Mouse (Mus musculus) frontal cortex, postnatal 25 days (tissue): ENCODE measurements around the gene Samd13.

Experiments
- DNase-seq, 2 experiments: peaks; one replicate each; pipeline ENCODE4 v3.0.0; 2022; ENCODE audit warnings: low spot score in 2 of 2

The Samd13 gene

DNA sequence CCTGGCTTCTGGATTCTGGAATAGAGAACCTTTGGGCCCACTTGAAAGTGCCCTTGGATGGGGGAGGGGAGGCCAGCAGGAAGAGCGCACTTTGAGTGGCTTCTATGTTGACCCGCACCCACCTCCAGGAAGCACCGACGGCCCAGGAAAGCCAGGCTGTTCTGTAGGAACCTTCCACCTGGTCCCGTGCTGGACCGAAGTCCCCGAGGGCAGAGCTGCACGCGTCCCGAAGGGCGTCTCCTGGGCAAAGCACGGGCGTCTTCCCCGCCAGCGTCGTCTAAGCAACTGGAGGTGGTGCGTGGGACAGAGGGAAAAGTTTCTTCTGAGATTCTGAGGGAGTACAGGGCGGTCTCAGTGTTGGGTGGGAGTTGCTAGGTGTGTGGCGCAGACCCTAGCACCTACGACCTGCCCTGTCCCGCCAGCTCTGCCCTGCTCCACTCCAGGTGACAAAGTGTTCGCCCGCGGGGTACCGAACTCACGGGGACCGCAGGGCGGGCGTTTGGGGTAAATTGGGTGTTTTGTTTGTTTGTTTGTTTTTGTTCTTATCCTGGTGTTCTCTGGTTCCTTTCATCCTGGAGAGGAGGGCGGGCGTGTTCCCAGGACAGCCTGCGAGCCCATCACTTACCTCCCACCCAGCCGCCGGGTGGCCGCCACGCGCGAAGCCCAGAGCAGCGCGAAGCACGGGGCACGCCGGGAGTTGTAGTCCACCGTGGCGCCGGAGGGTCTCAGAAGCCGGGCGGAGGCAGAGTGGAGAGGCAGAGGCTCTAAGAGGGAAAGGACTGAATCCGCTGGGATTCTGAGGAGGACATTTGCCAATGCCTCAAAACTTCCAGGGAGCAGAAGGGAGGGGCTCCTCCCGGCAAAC, at the start of gene Samd13:
Samd13 (minus strand) TSS at position 782 of the 865 bp plus-strand sequence.
- DNase-seq, result peak in 1 of 2 experiments; percentile 47

- no peak for DNase-seq
Observed at GRCm38 (mm10) chr3:146731499-146731898, 46.1 kb upstream of the Samd13 start.

DNA sequence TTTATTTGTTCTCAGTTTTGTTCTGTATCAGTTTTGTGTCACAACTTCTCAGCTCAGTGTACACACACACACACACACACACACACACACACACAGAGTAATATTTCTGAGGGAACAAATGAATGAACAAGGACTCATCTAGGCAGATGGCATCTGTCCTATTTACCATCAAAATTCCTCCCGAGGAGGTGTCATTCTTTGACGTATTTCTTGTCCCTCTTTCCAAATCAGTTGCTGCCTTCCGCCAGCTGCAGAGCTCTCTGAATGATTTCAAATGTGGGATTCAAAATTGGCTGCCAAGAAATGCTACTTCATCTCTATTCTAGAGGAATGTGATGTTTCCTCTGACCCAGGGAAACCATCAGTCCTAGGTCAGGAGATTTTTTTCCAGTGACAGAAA, 37.6 kb upstream of the Samd13 start:
- no peak for DNase-seq

DNA sequence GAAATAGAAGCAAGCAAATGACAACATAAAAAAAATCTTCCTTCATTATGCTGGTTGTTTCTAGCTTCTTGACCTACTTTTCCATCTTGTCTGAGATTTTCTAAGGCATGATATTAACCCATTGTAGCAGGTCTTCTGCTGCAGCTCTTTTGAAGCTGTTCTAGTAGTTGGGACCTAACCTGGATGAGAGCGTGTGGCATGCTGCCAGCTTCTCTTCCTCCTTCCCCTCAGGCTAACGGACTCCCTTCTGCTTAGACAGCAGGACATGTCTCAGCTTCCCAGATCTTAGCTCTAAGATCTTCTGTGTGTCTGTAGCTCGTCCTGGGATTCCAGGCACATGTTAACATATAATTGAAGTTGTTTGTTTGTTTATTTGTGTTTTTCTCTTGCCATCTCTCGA, 34.3 kb upstream of the Samd13 start:
- no peak for DNase-seq

DNA sequence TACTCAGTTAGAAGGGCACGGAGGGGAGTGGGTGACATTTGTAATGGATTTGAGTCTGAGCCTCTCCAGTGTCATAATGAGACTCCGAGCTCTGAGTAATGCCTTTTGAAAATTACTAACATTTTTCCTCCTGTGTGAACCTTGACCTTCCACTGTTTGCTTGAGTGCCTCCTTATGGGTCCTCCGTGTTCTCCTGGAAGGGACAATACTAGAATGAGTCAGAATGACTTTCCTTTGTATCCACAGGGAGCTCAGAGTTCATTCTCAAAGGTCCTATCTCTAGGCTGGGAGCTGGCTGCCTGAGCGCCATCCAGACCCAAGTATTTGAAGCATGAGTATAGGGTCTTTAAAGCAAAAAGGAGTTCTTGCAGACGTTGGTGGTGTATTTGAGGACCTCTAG, 32.9 kb upstream of the Samd13 start:
- DNase-seq, result no peak

DNA sequence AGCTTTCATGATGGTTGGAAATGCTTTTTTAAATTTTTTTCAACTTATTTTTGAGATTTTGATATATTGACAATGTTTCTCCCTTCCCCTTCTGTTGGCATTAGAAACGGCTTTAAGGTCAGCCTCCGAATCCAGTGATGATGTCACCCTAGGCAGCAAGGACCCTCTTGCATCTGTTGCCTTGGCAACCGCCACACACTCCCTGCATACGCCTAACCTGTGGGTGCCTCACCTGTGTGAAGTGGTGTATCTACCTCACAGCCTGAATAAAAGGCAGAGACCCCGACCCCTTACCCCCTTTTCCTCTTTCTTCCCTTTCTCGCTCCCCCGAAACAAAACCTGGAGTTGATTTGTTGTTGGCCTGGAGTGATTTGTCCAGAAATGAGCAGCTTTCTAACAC, 26.9 kb upstream of the Samd13 start:
- DNase-seq, result no peak

DNA sequence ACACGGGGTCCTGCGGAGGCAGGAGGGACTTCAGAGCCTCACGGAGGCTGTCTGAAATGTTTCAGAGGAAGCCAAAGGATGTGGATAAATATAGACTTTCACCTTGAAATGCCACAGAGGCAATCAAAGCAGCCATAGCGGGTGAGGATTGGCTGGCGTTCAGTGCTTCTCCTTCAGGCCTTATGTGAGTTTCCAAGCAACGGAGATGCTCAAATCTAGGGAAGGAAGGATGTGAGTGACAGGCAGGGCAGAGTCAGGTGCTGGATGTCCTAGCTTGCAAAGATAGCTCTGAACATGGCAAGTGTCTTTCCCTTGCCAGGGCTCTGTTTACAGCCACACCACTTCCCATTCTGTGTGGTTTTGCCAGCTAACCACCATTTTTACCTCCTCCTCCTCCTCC, 26.2 kb upstream of the Samd13 start:
- DNase-seq, result no peak

GRCm38 (mm10) chr3:146711084-146711483, 25.7 kb upstream of the Samd13 start:
- DNase-seq, result no peak

DNA sequence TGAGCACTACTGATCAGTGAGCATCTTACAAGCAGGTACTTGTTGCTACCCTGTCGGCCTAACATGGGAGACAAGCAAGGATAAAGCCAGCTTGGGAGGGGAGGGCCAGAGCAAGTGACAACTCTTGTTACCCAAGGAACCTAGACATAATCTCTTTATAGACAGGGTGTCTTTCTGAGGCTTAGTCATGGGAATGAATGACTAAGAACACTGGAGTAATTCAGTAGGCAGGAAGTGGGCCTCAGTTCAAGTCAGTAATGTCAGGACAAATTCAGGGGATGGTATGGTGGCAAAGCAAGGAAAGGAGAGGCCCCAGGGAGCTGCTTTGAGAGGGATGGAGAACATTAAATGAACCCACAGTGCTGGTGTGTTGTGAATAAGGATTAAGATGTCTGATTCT, 23.7 kb upstream of the Samd13 start:
- no peak for DNase-seq

- DNase-seq, result no peak
Observed at GRCm38 (mm10) chr3:146708381-146708780, 23.0 kb upstream of the Samd13 start.

- no peak for DNase-seq
Observed at GRCm38 (mm10) chr3:146704099-146704498, 18.7 kb upstream of the Samd13 start.

DNA sequence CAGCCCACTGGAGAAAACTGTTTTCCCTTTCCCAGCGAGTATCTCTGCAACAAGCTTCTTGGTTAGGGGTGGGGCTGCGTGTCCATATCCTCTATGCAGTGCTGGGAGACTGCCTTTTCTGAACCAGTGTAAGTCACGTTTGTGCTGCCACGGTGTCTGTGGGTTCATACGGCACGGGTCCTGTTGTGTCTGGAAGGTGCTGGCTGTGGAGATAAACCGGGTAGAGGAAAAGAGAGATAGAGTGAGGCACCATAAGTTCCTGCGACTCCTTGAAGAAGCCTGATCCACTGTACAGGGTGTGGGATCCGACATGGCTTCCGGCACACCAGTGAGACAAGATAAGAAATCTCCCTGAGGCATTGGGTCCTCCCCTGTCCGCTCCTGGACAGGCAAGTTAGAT, 14.7 kb upstream of the Samd13 start:
- no peak for DNase-seq

DNA sequence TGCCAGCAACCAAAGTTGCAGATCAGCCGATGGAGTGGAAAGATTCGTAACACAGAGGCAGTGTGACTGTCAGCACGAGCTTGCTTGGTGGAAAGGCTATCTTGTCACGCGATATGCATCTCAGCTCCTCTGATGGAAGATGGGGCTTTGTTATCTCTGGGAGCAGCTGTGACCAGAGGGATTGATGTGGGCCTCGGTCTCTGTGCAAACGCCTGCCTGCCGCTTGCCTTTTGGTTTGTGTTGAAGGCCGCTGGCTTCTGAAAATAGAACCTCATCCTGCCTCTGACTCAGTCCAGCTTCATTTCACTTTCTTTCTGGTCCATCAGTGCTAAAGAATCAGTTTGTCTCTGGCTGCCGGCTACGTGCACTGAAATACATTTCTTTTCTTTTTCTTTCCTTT, 13.6 kb upstream of the Samd13 start:
- DNase-seq, result no peak

DNA sequence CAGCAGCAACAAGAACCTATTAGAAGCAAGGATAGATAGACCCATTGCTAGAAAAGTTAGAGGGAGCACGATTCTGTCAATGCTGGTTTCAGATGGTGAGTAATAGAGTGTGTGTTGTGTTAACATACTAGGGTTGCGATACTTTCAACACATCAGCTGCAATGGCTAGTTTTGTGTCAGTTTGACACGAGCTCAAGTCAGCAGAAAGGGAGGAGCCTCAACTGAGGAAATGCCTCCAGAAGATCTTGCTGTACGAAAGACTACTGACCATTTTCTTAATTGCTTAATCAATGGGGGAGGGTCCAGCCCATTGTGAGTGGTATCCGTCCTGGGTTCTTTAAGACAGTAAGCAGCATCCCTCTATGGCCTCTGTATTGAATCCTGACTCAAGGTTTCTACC, 7.2 kb upstream of the Samd13 start:
- no peak for DNase-seq

DNA sequence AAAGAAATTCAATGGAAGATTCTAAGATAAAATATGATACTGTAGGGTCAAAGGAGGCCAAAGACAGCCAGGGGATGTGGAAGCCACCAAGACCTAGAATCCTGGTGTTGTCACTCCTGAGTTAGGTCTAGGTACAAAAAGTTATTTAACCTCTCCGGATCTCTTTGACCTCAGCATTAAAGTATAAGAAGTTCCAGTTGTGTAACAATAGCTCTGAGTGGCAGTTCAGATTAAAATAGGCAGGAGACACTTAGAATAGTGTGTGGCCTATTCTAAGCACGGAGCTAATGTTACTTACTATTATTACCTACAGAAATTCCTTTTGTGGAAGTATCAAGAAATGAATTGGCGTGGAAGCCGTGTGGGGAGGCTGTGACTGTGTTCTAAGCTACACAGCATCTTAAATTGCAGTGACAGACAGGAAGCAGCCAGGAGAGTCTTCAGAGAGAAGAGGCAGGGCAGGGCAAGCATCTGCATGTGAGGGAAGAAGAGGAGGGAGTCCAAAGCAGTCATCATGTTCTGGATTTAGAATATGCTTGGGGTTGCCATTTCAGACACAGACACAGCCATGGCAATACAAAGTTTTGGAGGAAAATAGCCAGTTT, 1.8 kb upstream of the Samd13 start:
- DNase-seq, result no peak

DNA sequence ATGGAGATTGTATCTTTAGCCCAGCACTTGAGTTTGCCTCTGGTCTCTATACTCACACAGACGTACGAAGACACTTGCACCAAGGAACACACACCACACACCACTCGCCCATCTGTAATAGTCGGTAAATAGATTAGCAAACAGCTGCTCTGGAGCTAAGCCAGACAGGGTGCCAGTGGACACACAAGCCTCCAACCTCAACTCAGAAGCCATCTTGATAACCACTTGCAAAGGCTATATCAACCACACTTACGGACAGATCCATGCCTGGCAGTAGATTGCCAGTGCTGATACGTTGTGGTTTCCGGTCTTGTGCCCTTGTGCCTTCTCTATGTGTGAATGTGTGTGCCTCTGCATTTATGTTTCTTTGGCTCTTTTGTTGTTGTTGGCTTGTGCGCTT, 1.0 kb upstream of the Samd13 start:
- no peak for DNase-seq

DNA sequence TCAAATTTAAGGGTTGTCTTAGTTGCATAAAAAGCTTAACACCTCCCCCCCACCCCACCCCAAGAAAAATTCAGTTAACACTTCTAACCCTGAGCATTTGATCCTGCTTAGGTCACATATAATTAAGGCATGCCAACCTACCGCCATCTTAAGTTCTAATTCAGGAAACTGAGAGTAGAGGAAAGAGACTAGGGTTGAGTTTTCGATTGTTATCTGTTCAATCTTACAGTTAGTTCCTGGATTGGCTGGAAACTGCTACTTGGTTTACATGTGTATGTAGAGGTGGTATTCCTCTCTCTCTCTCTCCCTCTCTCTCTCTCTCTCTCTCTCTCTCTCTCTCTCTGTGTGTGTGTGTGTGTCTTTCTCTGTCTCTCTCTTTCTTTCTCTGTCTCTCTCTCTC, 2.3 kb downstream of the Samd13 start:
- no peak for DNase-seq

- DNase-seq, result peak in 1 of 2 experiments; percentile 57
Observed at GRCm38 (mm10) chr3:146682140-146682651, 3.2 kb downstream of the Samd13 start.

GRCm38 (mm10) chr3:146681696-146682095, 3.7 kb downstream of the Samd13 start:
- DNase-seq, result no peak

GRCm38 (mm10) chr3:146680625-146681024, 4.8 kb downstream of the Samd13 start:
- DNase-seq, result no peak

- no peak for DNase-seq
Observed at GRCm38 (mm10) chr3:146679646-146680045, 5.7 kb downstream of the Samd13 start.

DNA sequence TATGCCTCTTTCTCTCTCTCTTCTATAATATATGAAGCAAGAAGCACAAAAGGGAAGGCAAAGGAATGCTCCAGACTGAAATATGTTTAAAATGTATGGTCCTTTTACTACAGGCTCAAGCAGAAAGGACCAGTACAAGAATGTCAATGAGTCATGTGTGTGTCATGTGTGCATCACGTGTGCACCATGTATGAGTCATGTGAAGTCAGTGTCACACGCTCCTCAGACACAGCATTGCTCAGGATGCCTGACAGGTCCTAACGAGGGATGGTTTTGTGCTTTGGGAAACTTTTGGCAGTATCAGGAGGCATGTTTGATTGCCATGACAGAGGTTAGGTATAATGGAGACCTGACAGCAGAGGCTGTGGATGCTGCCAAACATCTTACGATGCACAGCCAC, 9.2 kb downstream of the Samd13 start:
- DNase-seq, result no peak

DNA sequence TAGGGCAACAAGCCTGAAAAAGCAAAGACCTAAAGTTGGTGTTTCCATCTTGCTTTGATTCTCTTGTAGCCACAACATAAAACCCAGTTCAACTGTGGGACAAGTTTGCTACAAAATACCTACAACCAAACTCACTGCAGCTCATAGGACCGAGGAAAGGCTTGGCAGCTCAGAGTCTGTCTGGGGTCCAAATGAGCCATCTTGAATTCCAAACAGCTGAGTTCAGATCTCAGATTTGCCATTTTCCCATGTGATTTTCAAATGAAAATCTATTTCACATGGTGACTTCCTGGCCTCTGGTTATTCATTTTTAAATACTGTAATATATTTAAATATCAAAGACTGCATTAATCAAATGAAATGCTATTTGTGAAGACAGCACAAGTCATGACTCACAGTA, 10.3 kb downstream of the Samd13 start:
- no peak for DNase-seq
